Mouse (Mus musculus): Measurements from ENCODE around the gene Swt1. TPM values are rescaled to one million over a fixed set of nuclear protein-coding genes. Genes with fewer than 3 reads are reported as not detected.
"Not testable (repeated sequence)": the region's sequence is repeated elsewhere in the genome, so short reads cannot be mapped to it uniquely, and the experiment has no call there.

Gene Swt1
- polyA plus RNA-seq (2012): 0.22 and 0.31 TPM in 2 replicates

- peak within 1 kb of the TSS; percentile 80 for H3K4me3 ChIP-seq (replicated peaks)
- peaks cover 5% of the 10 kb centered on the region for H3K36me3 ChIP-seq (ENCODE audit: control insufficient read depth)
- H3K27me3 ChIP-seq (ENCODE audit: control insufficient read depth): no peaks in the 10 kb centered on the region
- H3K4me1 ChIP-seq (ENCODE audit: control insufficient read depth): peaks cover 20% of the 10 kb centered on the region
- no peaks in the 10 kb centered on the region for H3K9me3 ChIP-seq (ENCODE audit: control insufficient read depth, low read length)
- TF ChIP-seq TAL1 (IDR thresholded peaks at IDR 0.05; ENCODE audit: low read length): no peak
- TF ChIP-seq GATA1 (IDR thresholded peaks at IDR 0.05; ENCODE audit: low read length): no peak
Observed at GRCm38 (mm10) chr1:151428263-151429221, at the start of gene Swt1, which contains the start of gene Trmt1l. Swt1 (minus strand) TSS chr1:151428455. Trmt1l (plus strand) TSS chr1:151428542.

GRCm38 (mm10) chr1:151472386-151472785 is 44.1 kb upstream of the Swt1 start:
- peaks cover 58% of the 10 kb centered on the region for H3K36me3 ChIP-seq (ENCODE audit: control insufficient read depth)
- H3K27me3 ChIP-seq (ENCODE audit: control insufficient read depth); H3K4me1 ChIP-seq (ENCODE audit: control insufficient read depth); H3K9me3 ChIP-seq (ENCODE audit: control insufficient read depth, low read length); H3K4me3 ChIP-seq (replicated peaks): not testable (repeated sequence)

GRCm38 (mm10) chr1:151471429-151471828 is 43.2 kb upstream of the Swt1 start:
- H3K27me3 ChIP-seq (ENCODE audit: control insufficient read depth): no peaks in the 10 kb centered on the region
- no peak overlapping the region for H3K4me3 ChIP-seq (replicated peaks)
- H3K36me3 ChIP-seq (ENCODE audit: control insufficient read depth): peaks cover 49% of the 10 kb centered on the region
- H3K9me3 ChIP-seq (ENCODE audit: control insufficient read depth, low read length): no peaks in the 10 kb centered on the region
- peaks cover 2% of the 10 kb centered on the region for H3K4me1 ChIP-seq (ENCODE audit: control insufficient read depth)
- TF ChIP-seq GATA1 (IDR thresholded peaks at IDR 0.05; ENCODE audit: low read length) (no peak), TAL1 (IDR thresholded peaks at IDR 0.05; ENCODE audit: low read length) (no peak)

- H3K4me1 ChIP-seq (ENCODE audit: control insufficient read depth): peaks cover 2% of the 10 kb centered on the region
- no peaks in the 10 kb centered on the region for H3K9me3 ChIP-seq (ENCODE audit: control insufficient read depth, low read length)
- peaks cover 12% of the 10 kb centered on the region for H3K36me3 ChIP-seq (ENCODE audit: control insufficient read depth)
- no peaks in the 10 kb centered on the region for H3K27me3 ChIP-seq (ENCODE audit: control insufficient read depth)
- TF ChIP-seq GATA1 (IDR thresholded peaks at IDR 0.05; ENCODE audit: low read length) (no peak), TAL1 (IDR thresholded peaks at IDR 0.05; ENCODE audit: low read length) (no peak)
- no peak overlapping the region for H3K4me3 ChIP-seq (replicated peaks)
Observed at GRCm38 (mm10) chr1:151466571-151466970, 38.3 kb upstream of the Swt1 start.

GRCm38 (mm10) chr1:151464914-151465313 is 36.7 kb upstream of the Swt1 start:
- no peaks in the 10 kb centered on the region for H3K9me3 ChIP-seq (ENCODE audit: control insufficient read depth, low read length)
- peaks cover 6% of the 10 kb centered on the region for H3K36me3 ChIP-seq (ENCODE audit: control insufficient read depth)
- H3K4me3 ChIP-seq (replicated peaks): no peak overlapping the region
- TF ChIP-seq TAL1 (IDR thresholded peaks at IDR 0.05; ENCODE audit: low read length) (no peak), GATA1 (IDR thresholded peaks at IDR 0.05; ENCODE audit: low read length) (no peak)
- peaks cover 2% of the 10 kb centered on the region for H3K4me1 ChIP-seq (ENCODE audit: control insufficient read depth)
- H3K27me3 ChIP-seq (ENCODE audit: control insufficient read depth): no peaks in the 10 kb centered on the region

- no peak overlapping the region for H3K4me3 ChIP-seq (replicated peaks)
- H3K4me1 ChIP-seq (ENCODE audit: control insufficient read depth): no peaks in the 10 kb centered on the region
- TF ChIP-seq TAL1 (IDR thresholded peaks at IDR 0.05; ENCODE audit: low read length) (no peak), GATA1 (IDR thresholded peaks at IDR 0.05; ENCODE audit: low read length) (no peak)
- no peaks in the 10 kb centered on the region for H3K27me3 ChIP-seq (ENCODE audit: control insufficient read depth)
- H3K36me3 ChIP-seq (ENCODE audit: control insufficient read depth): peaks cover 27% of the 10 kb centered on the region
- H3K9me3 ChIP-seq (ENCODE audit: control insufficient read depth, low read length): no peaks in the 10 kb centered on the region
Observed at GRCm38 (mm10) chr1:151461265-151461664, 33.0 kb upstream of the Swt1 start.

GRCm38 (mm10) chr1:151457087-151457486 is 28.8 kb upstream of the Swt1 start:
- Histone ChIP-seq H3K9me3 (ENCODE audit: control insufficient read depth, low read length) (no peaks in the 10 kb centered on the region), H3K4me3 (replicated peaks) (no peak overlapping the region), H3K36me3 (ENCODE audit: control insufficient read depth) (peaks cover 45% of the 10 kb centered on the region), H3K4me1 (ENCODE audit: control insufficient read depth) (no peaks in the 10 kb centered on the region), H3K27me3 (ENCODE audit: control insufficient read depth) (no peaks in the 10 kb centered on the region)
- TF ChIP-seq GATA1 (IDR thresholded peaks at IDR 0.05; ENCODE audit: low read length) (no peak), TAL1 (IDR thresholded peaks at IDR 0.05; ENCODE audit: low read length) (no peak)

GRCm38 (mm10) chr1:151451946-151452345 is 23.7 kb upstream of the Swt1 start:
- no peak overlapping the region for H3K4me3 ChIP-seq (replicated peaks)
- H3K36me3 ChIP-seq (ENCODE audit: control insufficient read depth): peaks cover 53% of the 10 kb centered on the region
- TF ChIP-seq GATA1 (IDR thresholded peaks at IDR 0.05; ENCODE audit: low read length) (no peak), TAL1 (IDR thresholded peaks at IDR 0.05; ENCODE audit: low read length) (no peak)

GRCm38 (mm10) chr1:151450851-151451250 is 22.6 kb upstream of the Swt1 start:
- Histone ChIP-seq H3K4me1 (ENCODE audit: control insufficient read depth) (no peaks in the 10 kb centered on the region), H3K27me3 (ENCODE audit: control insufficient read depth) (no peaks in the 10 kb centered on the region), H3K9me3 (ENCODE audit: control insufficient read depth, low read length) (no peaks in the 10 kb centered on the region), H3K36me3 (ENCODE audit: control insufficient read depth) (peaks cover 53% of the 10 kb centered on the region), H3K4me3 (replicated peaks) (no peak overlapping the region)
- TF ChIP-seq TAL1 (IDR thresholded peaks at IDR 0.05; ENCODE audit: low read length) (no peak), GATA1 (IDR thresholded peaks at IDR 0.05; ENCODE audit: low read length) (no peak)

More at GRCm38 (mm10) chr1:151451946-151452345, 23.7 kb upstream of the Swt1 start:
- Histone ChIP-seq H3K4me1 (ENCODE audit: control insufficient read depth) (no peaks in the 10 kb centered on the region), H3K9me3 (ENCODE audit: control insufficient read depth, low read length) (no peaks in the 10 kb centered on the region), H3K27me3 (ENCODE audit: control insufficient read depth) (no peaks in the 10 kb centered on the region)

Data from erythroblast, embryonic 14.5 days (primary cell).